In genomic region chr11:34499663-34500062, GRCm38 (mm10) we compare ENCODE assay signal across 29 mouse cellular contexts.
DNase-seq lines count a peak whose midpoint lies in the region; ATAC-seq lines count a peak whose summit lies in the region.
"Had no signal": no experiment of that assay in that cellular context is flagged by ENCODE, and none has a peak within 500 bp of the region (broad histone marks: within the 10 kb centered on the region; RNA-seq: fewer than 3 reads in every experiment).

No protein-coding gene starts in this region.

- peaks cover 15% of the 10 kb centered on the region for H3K4me1 ChIP-seq in forebrain, embryonic 13.5 days
- no peaks in the 10 kb centered on the region for H3K4me1 ChIP-seq in forebrain, embryonic 11.5 days (replicated peaks; ENCODE audit: control insufficient read depth, insufficient read depth, low read length)
- no peaks in the 10 kb centered on the region for H3K4me1 ChIP-seq in midbrain, embryonic 12.5 days
- peaks cover 6% of the 10 kb centered on the region; the same call in 1 of the 2 replicates for H3K4me1 ChIP-seq in midbrain, embryonic 10.5 days
- no peaks in the 10 kb centered on the region for H3K4me1 ChIP-seq in forebrain, embryonic 16.5 days (replicated peaks; ENCODE audit: control insufficient read depth, insufficient read depth, low read length)
- H3K4me1 ChIP-seq: embryonic facial prominence, embryonic 10.5 days; embryonic facial prominence, embryonic 13.5 days; heart, embryonic 12.5 days; heart, embryonic 15.5 days; hindbrain, embryonic 13.5 days; intestine, embryonic 15.5 days had no signal

- H3K4me3 ChIP-seq in forebrain, embryonic 13.5 days: no peak overlapping the region
- no peak overlapping the region for H3K4me3 ChIP-seq in forebrain, embryonic 11.5 days (ENCODE audit: low read depth, low read length)
- no peak overlapping the region for H3K4me3 ChIP-seq in midbrain, embryonic 12.5 days
- H3K4me3 ChIP-seq in midbrain, embryonic 10.5 days: no peak overlapping the region
- H3K4me3 ChIP-seq in forebrain, embryonic 16.5 days (replicated peaks; ENCODE audit: low read length): no peak overlapping the region
- H3K4me3 ChIP-seq: embryonic facial prominence, embryonic 10.5 days; embryonic facial prominence, embryonic 13.5 days; erythroblast, embryonic 14.5 days; gastrocnemius, adult 2 months; heart, embryonic 12.5 days; heart, embryonic 15.5 days; hindbrain, embryonic 10.5 days; hindbrain, embryonic 13.5 days; intestine, embryonic 15.5 days had no signal

- H3K27ac ChIP-seq in forebrain, embryonic 13.5 days: no peak overlapping the region
- no peak overlapping the region for H3K27ac ChIP-seq in forebrain, embryonic 11.5 days (ENCODE audit: low read depth, low read length)
- H3K27ac ChIP-seq in midbrain, embryonic 12.5 days (replicated peaks): no peak overlapping the region
- no peak overlapping the region for H3K27ac ChIP-seq in midbrain, embryonic 10.5 days (replicated peaks)
- H3K27ac ChIP-seq in forebrain, embryonic 16.5 days (ENCODE audit: low read length): no peak overlapping the region
- H3K27ac ChIP-seq: embryonic facial prominence, embryonic 10.5 days; embryonic facial prominence, embryonic 13.5 days; gastrocnemius, adult 2 months; heart, embryonic 15.5 days; hindbrain, embryonic 10.5 days; hindbrain, embryonic 13.5 days; intestine, embryonic 15.5 days had no signal

- no peaks in the 10 kb centered on the region for H3K27me3 ChIP-seq in forebrain, embryonic 13.5 days
- no peaks in the 10 kb centered on the region for H3K27me3 ChIP-seq in forebrain, embryonic 11.5 days (ENCODE audit: control insufficient read depth, insufficient read depth, low read length)
- H3K27me3 ChIP-seq in midbrain, embryonic 12.5 days: no peaks in the 10 kb centered on the region
- H3K27me3 ChIP-seq in midbrain, embryonic 10.5 days (ENCODE audit: low read depth, poor library complexity, severe bottlenecking): no peaks in the 10 kb centered on the region
- H3K27me3 ChIP-seq in forebrain, embryonic 16.5 days (replicated peaks; ENCODE audit: control insufficient read depth, insufficient read depth, low read length): no peaks in the 10 kb centered on the region
- H3K27me3 ChIP-seq: embryonic facial prominence, embryonic 13.5 days; heart, embryonic 12.5 days; heart, embryonic 15.5 days; hindbrain, embryonic 13.5 days; intestine, embryonic 15.5 days; Patski had no signal

- peak; percentile 41; the same call in 1 of the 2 replicates for ATAC-seq in forebrain, embryonic 13.5 days
- ATAC-seq in forebrain, embryonic 11.5 days (replicated peaks; ENCODE audit: low FRiP score): no peak
- ATAC-seq in midbrain, embryonic 12.5 days (ENCODE audit: low FRiP score, low read depth): 0 out of 2 replicates have a peak, but pooled peaks have one; percentile 38
- ATAC-seq in forebrain, embryonic 16.5 days: peak; percentile 64
- ATAC-seq: hindbrain, embryonic 16.5 days; intestine, embryonic 15.5 days; Patski had no signal

- H3K36me3 ChIP-seq in forebrain, embryonic 13.5 days (ENCODE audit: poor library complexity, severe bottlenecking): no peaks in the 10 kb centered on the region
- no peaks in the 10 kb centered on the region for H3K36me3 ChIP-seq in forebrain, embryonic 11.5 days (ENCODE audit: control insufficient read depth, insufficient read depth, low read length)
- no peaks in the 10 kb centered on the region for H3K36me3 ChIP-seq in midbrain, embryonic 12.5 days
- no peaks in the 10 kb centered on the region for H3K36me3 ChIP-seq in midbrain, embryonic 10.5 days
- H3K36me3 ChIP-seq in forebrain, embryonic 16.5 days (ENCODE audit: control insufficient read depth, insufficient read depth): no peaks in the 10 kb centered on the region
- H3K36me3 ChIP-seq: embryonic facial prominence, embryonic 10.5 days; embryonic facial prominence, embryonic 13.5 days; heart, embryonic 12.5 days; heart, embryonic 15.5 days; hindbrain, embryonic 10.5 days; hindbrain, embryonic 13.5 days; intestine, embryonic 15.5 days had no signal

- no peaks in the 10 kb centered on the region for H3K9me3 ChIP-seq in forebrain, embryonic 13.5 days (replicated peaks)
- H3K9me3 ChIP-seq in forebrain, embryonic 11.5 days (ENCODE audit: control insufficient read depth, low read length): no peaks in the 10 kb centered on the region
- H3K9me3 ChIP-seq in midbrain, embryonic 12.5 days: no peaks in the 10 kb centered on the region
- no peaks in the 10 kb centered on the region for H3K9me3 ChIP-seq in midbrain, embryonic 10.5 days (replicated peaks)
- H3K9me3 ChIP-seq in forebrain, embryonic 16.5 days (ENCODE audit: control insufficient read depth, low read length): no peaks in the 10 kb centered on the region
- H3K9me3 ChIP-seq: embryonic facial prominence, embryonic 10.5 days; embryonic facial prominence, embryonic 13.5 days; heart, embryonic 12.5 days; heart, embryonic 15.5 days; hindbrain, embryonic 10.5 days; hindbrain, embryonic 13.5 days; intestine, embryonic 15.5 days had no signal

- WGBS in forebrain, embryonic 13.5 days: 84% methylated on average over 1 of the region's 1 CpGs
- WGBS in forebrain, embryonic 11.5 days: 83% methylated on average over 1 of the region's 1 CpGs
- 88% methylated on average over 1 of the region's 1 CpGs for WGBS in midbrain, embryonic 12.5 days
- 75% methylated on average over 1 of the region's 1 CpGs for WGBS in midbrain, embryonic 10.5 days
- WGBS in forebrain, embryonic 16.5 days: 89% methylated on average over 1 of the region's 1 CpGs

- no peak overlapping the region for H3K9ac ChIP-seq in forebrain, embryonic 13.5 days
- H3K9ac ChIP-seq in forebrain, embryonic 11.5 days (ENCODE audit: low read length): no peak overlapping the region
- H3K9ac ChIP-seq in midbrain, embryonic 12.5 days (replicated peaks): no peak overlapping the region
- no peak overlapping the region for H3K9ac ChIP-seq in forebrain, embryonic 16.5 days (replicated peaks; ENCODE audit: low read depth, low read length)
- H3K9ac ChIP-seq: embryonic facial prominence, embryonic 13.5 days; heart, embryonic 12.5 days; heart, embryonic 15.5 days; hindbrain, embryonic 13.5 days; intestine, embryonic 15.5 days had no signal

- DNase-seq in forebrain, embryonic 11.5 days (ENCODE audit: low spot score): no peak
- no peak for DNase-seq in midbrain, embryonic 10.5 days (ENCODE audit: low spot score)
- DNase-seq in cerebellum, adult 18-20 months: no peak
- DNase-seq: adrenal gland, postnatal 10 days; adrenal gland, postnatal 36 days; cerebellum, adult 11 months; cerebellum, adult 8-10 months; cerebellum, postnatal 10 days; cerebellum, postnatal 36 days; embryo, embryonic 11 days; gastrocnemius, adult 2 months; gastrocnemius, postnatal 14 days; heart, adult 18-20 months; heart, postnatal 10 days; heart, postnatal 36 days; kidney, adult 11 months had no signal

- no peak overlapping the region for H3K4me2 ChIP-seq in forebrain, embryonic 13.5 days
- no peak overlapping the region for H3K4me2 ChIP-seq in forebrain, embryonic 11.5 days (ENCODE audit: low read depth, low read length, severe bottlenecking)
- no peak overlapping the region for H3K4me2 ChIP-seq in midbrain, embryonic 12.5 days (replicated peaks)
- H3K4me2 ChIP-seq in forebrain, embryonic 16.5 days (ENCODE audit: low read length): no peak overlapping the region
- H3K4me2 ChIP-seq: embryonic facial prominence, embryonic 13.5 days; heart, embryonic 12.5 days; heart, embryonic 15.5 days; hindbrain, embryonic 13.5 days; intestine, embryonic 15.5 days had no signal
